Mouse (Mus musculus) skeletal muscle tissue, adult 2 months (tissue): Measurements from ENCODE around the gene Adm2.

Experiments
- DNase-seq: peaks from one replicate; pipeline ENCODE4 v3.0.0-alpha.2; 2012; ENCODE audit warnings: low read depth, low spot score

Gene Adm2

GRCm38 (mm10) chr15:89355241-89356187 lies 33.0 kb downstream of the Adm2 start, which contains the start of the genes Lmf2 and Ncaph2:
Lmf2 (minus strand) TSS chr15:89355659.
Ncaph2 (plus strand) TSS chr15:89355719.
- peak; percentile 93 for DNase-seq

DNA sequence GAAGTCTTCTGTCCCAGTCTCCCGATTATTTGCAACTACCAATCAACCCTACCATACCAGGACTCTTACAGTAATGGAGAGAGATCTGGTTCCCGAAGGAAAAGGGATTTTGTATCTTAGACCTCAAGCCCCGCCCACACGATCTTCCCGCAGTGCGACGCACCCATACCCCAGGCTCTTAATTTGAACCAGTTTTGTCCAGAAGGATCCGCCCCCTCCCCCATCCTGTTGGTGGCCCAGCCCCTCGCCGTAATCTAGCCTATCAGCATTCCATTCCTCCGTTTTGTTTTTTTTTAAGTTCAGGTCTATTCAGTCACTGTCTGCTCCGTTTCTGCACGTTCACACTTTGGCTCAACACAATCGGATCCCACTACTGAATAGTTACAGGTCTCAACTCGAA lies 33.9 kb downstream of the Adm2 start:
- DNase-seq, result no peak

GRCm38 (mm10) chr15:89358784-89359183 lies 36.3 kb downstream of the Adm2 start:
- no peak for DNase-seq

- DNase-seq, result no peak
Observed at GRCm38 (mm10) chr15:89363051-89363450, 40.5 kb downstream of the Adm2 start.

- DNase-seq, result no peak
Observed at GRCm38 (mm10) chr15:89365141-89365551, 42.6 kb downstream of the Adm2 start.

DNA sequence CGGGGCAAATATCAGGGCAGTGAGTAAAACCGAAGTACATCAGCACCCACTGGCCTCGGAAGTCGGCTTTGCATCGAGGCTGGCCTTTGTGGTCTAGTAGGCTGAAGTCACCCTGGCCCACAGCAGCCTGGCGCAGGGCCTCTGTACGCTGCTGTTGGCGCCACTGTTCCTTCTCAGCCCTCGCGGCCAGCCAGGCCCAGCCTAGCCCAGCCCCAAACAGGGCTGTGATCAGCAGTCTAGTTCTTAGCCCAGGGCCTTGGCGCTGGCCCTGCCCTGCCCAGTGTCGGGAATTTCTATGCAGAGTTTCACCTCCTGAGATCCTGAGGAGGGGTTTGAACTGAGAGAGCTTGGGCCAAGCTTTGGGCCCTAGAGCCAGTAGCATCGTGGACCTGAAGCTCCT lies 49.5 kb downstream of the Adm2 start:
- no peak for DNase-seq

- no peak for DNase-seq
Observed at GRCm38 (mm10) chr15:89372536-89372935, 50.0 kb downstream of the Adm2 start.

GRCm38 (mm10) chr15:89373027-89373761 lies 50.7 kb downstream of the Adm2 start:
- DNase-seq, result peak; percentile 75

DNA sequence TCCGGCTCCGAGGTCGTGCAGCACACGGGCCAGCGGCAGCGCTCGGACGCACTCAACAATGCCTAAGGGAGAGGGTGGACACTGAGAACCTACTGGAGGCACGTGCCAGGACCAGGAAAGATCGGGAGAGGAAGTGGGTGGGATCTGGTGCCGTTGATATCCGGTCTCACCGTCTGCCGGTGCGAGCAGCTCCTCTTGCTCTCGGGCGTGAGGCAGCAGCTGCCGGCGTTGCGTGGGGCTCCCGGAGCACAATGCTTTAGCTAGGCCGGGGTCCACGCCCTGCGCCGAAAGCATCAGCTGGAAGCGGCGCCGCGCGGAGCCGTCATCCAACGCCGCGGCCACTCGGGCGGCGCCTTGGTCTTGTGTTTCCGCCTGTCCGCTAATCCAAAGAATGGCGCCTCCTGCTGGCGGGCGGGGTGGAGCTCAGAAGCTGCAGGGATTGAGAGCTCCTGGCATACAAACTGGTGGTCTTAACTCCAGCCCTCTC lies 51.3 kb downstream of the Adm2 start, which contains the start of gene Sco2:
Sco2 (minus strand) TSS at position 85 of the 487 bp plus-strand sequence.
- DNase-seq, result peak; percentile 80
